Mouse (Mus musculus): ENCODE results near the gene Cfap69. TPM values are rescaled to one million over a fixed set of nuclear protein-coding genes. Genes with fewer than 3 reads are reported as not detected.

Cfap69 gene
- polyA plus RNA-seq, 1 experiment from 2014 or later: 0.70 TPM

DNA sequence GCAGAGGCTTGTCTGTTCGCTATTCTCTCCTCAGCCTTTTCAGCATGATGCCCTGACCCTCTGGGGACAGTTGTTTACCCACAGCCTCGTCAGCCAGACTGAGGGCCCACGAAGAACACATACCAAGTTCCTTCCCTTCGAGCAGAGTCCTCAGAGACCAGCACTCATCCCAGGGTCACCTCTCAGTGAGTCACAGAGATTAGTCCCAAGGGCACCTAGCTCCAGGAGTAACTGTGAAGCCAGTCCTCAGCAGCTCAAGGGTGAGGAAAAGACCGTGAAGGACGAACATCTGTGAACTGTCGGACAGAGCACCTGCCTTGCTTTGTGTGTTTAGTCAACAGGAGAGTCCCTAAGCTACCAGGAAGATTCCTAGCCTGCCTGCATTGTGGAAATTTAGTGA is 4.9 kb upstream of the Cfap69 start:
- 56% methylated on average over 7 of the region's 7 CpGs for WGBS (ENCODE audit: insufficient replicate concordance)
- no peaks in the 10 kb centered on the region for H3K4me1 ChIP-seq (ENCODE audit: control insufficient read depth, low read depth, low read length)
- no peak for ATAC-seq (ENCODE audit: low read depth)
- no peak overlapping the region for H3K4me2 ChIP-seq (ENCODE audit: low read depth, low read length)
- H3K9me3 ChIP-seq (replicated peaks; ENCODE audit: control insufficient read depth, low read length): no peaks in the 10 kb centered on the region
- no peak overlapping the region for H3K27ac ChIP-seq (ENCODE audit: low read length)
- no peaks in the 10 kb centered on the region for H3K36me3 ChIP-seq (ENCODE audit: control insufficient read depth, insufficient read depth)
- H3K9ac ChIP-seq (ENCODE audit: low read depth, low read length): no peak overlapping the region
- no peak overlapping the region for H3K4me3 ChIP-seq (ENCODE audit: low read depth, low read length)
- H3K27me3 ChIP-seq (ENCODE audit: control insufficient read depth, insufficient read depth, low read depth, low read length): peaks cover 2% of the 10 kb centered on the region

DNA sequence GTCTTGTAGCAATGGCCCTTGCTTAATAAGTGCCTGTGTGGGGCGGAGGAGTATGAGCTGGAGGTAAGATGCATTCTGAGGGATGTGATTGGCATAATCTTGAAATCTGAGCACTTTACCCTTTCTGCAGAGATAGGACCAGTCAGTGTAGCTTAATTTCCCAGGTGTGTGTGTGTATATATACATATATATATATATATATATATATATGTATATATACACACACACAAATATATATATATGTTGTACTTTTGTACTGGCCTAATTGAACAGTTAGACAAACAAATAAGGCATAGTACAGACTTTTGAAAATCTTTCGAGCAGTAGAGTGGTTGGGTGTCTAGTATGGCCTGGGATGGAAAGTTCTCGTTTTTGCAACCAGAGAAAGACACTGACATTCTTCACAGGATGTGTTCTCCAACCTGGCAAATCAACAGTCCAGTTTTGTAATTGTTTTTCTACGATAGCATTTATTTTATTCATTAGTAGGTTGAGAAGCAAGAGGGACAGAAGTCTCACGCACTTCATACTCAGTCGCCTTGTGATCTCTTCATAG is 410 bp upstream of the Cfap69 start:
- WGBS (ENCODE audit: insufficient replicate concordance): 42% methylated on average over 6 of the region's 6 CpGs
- H3K27ac ChIP-seq (ENCODE audit: low read length): no peak overlapping the region
- H3K4me2 ChIP-seq (ENCODE audit: low read depth, low read length): peak overlapping the region; percentile 75
- H3K9me3 ChIP-seq (replicated peaks; ENCODE audit: control insufficient read depth, low read length): no peaks in the 10 kb centered on the region
- H3K4me3 ChIP-seq (ENCODE audit: low read depth, low read length): peak overlapping the region; percentile 59
- H3K4me1 ChIP-seq (ENCODE audit: control insufficient read depth, low read depth, low read length): no peaks in the 10 kb centered on the region
- H3K27me3 ChIP-seq (ENCODE audit: control insufficient read depth, insufficient read depth, low read depth, low read length): peaks cover 13% of the 10 kb centered on the region
- H3K36me3 ChIP-seq (ENCODE audit: control insufficient read depth, insufficient read depth): no peaks in the 10 kb centered on the region
- no peak overlapping the region for H3K9ac ChIP-seq (ENCODE audit: low read depth, low read length)
- no peak for ATAC-seq (ENCODE audit: low read depth)

DNA sequence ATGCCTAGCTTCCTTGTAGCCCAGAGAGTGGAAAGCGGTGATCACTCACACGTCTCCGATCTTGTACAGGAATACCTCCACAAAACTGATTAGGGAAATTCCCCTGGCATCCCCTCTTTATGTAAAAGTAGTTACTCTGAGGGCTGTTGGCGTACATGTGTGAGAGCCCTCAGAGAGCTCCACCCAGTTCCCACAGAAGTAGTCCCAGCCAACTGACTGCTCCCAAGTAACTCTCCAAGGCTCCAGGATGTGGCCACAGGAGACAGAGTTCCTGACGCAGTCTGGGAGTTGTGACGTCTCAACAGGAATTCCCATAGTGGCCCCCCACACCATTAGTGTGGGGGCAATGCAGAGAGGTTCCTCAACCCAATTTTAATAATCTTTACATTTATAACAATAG is 982 bp downstream of the Cfap69 start:
- Histone ChIP-seq H3K27me3 (ENCODE audit: control insufficient read depth, insufficient read depth, low read depth, low read length) (peaks cover 13% of the 10 kb centered on the region), H3K9ac (ENCODE audit: low read depth, low read length) (no peak overlapping the region), H3K27ac (ENCODE audit: low read length) (no peak overlapping the region), H3K4me2 (ENCODE audit: low read depth, low read length) (0 out of 2 replicates have a peak overlapping the region, but pooled peaks have one; percentile 75), H3K4me1 (ENCODE audit: control insufficient read depth, low read depth, low read length) (no peaks in the 10 kb centered on the region), H3K36me3 (ENCODE audit: control insufficient read depth, insufficient read depth) (no peaks in the 10 kb centered on the region), H3K9me3 (replicated peaks; ENCODE audit: control insufficient read depth, low read length) (no peaks in the 10 kb centered on the region), H3K4me3 (ENCODE audit: low read depth, low read length) (no peak overlapping the region)
- no peak for ATAC-seq (ENCODE audit: low read depth)
- 41% methylated on average over 6 of the region's 6 CpGs for WGBS (ENCODE audit: insufficient replicate concordance)

DNA sequence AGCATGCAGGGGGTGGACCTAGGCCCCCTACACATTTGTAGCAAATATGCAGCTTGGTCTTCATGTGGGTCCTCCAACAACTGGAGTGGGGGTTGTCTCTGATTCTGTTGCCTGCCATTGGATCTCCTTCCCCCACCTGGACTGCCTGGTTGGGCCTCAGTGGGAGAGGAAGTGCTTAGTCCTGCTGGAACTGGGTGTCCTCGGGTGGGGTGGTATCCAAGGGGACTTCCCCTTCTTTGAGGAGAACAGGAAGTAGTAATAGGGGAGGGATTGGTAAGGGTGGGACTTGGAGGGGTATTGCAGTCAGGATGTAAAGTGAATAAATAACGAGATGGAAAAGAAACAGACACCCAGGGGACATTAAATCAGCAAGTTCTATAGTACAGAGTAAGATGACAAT is 5.4 kb downstream of the Cfap69 start:
- H3K4me3 ChIP-seq (ENCODE audit: low read depth, low read length): no peak overlapping the region
- H3K4me1 ChIP-seq (ENCODE audit: control insufficient read depth, low read depth, low read length): no peaks in the 10 kb centered on the region
- peaks cover 9% of the 10 kb centered on the region for H3K27me3 ChIP-seq (ENCODE audit: control insufficient read depth, insufficient read depth, low read depth, low read length)
- H3K4me2 ChIP-seq (ENCODE audit: low read depth, low read length): no peak overlapping the region
- no peak overlapping the region for H3K9ac ChIP-seq (ENCODE audit: low read depth, low read length)
- WGBS (ENCODE audit: insufficient replicate concordance): 12% methylated on average over 2 of the region's 2 CpGs
- ATAC-seq (ENCODE audit: low read depth): no peak
- H3K27ac ChIP-seq (ENCODE audit: low read length): no peak overlapping the region
- H3K36me3 ChIP-seq (ENCODE audit: control insufficient read depth, insufficient read depth): no peaks in the 10 kb centered on the region
- H3K9me3 ChIP-seq (replicated peaks; ENCODE audit: control insufficient read depth, low read length): no peaks in the 10 kb centered on the region

DNA sequence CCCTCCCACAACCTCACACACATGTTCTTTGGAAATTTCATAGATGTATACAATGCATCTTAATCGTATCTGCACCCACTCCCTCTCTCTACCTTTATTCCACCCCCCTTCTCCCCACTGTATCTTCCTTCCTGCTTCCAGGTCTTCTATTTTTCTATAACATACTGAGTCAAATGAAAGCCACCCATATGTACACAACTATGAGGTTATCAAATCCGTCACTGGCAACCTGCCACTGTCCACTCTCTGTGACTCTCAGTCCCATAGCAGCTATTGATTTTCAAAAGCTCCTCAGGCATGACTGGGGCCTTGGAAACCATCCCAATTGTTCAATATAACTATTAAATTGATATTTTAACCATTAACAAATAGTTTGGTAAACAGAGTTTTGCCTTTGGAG is 6.1 kb downstream of the Cfap69 start:
- no peak overlapping the region for H3K4me3 ChIP-seq (ENCODE audit: low read depth, low read length)
- no peak overlapping the region for H3K27ac ChIP-seq (ENCODE audit: low read length)
- WGBS (ENCODE audit: insufficient replicate concordance): 45% methylated on average over 2 of the region's 2 CpGs
- no peak for ATAC-seq (ENCODE audit: low read depth)
- H3K9me3 ChIP-seq (replicated peaks; ENCODE audit: control insufficient read depth, low read length): no peaks in the 10 kb centered on the region
- peaks cover 1% of the 10 kb centered on the region; the same call in 1 of the 2 replicates for H3K27me3 ChIP-seq (ENCODE audit: control insufficient read depth, insufficient read depth, low read depth, low read length)
- no peaks in the 10 kb centered on the region for H3K4me1 ChIP-seq (ENCODE audit: control insufficient read depth, low read depth, low read length)
- no peak overlapping the region for H3K9ac ChIP-seq (ENCODE audit: low read depth, low read length)
- no peak overlapping the region for H3K4me2 ChIP-seq (ENCODE audit: low read depth, low read length)
- no peaks in the 10 kb centered on the region for H3K36me3 ChIP-seq (ENCODE audit: control insufficient read depth, insufficient read depth)

DNA sequence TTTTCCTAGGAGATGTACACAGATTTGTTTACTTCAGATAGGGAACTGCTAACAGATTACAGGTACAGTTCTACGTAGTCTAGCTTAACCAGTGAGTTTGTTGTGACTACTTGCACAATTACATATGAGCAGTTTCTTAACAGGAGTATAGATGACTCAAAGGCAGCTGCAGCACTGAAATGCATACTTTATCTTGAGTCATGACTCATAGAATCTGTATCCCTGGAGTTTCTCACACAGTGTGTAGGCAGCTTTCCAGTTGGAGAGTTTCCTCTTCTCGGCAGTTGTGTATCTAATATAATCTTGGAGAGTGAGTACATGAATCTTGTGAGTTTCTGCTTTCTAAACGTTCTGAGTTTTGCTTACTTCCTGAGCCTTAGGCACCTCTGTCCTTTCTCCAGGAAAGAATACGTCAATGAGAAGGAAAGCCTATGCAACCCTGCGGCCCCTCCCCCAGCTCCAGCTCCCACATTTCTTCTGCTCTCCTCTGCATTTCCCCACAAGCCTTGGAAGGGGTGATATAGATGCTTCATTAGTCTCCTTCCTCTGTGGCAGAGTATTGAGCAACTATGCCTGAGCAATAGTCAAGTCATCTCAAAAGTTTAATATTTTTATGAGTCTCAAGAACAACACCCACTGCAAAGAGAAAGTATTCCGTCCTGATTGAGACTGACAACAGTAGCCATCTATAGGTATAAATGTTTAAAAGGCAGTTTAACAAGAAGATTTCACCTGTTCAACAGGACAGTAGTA is 15.0 kb downstream of the Cfap69 start:
- 42% methylated on average over 6 of the region's 6 CpGs for WGBS (ENCODE audit: insufficient replicate concordance)
- no peak overlapping the region for H3K4me3 ChIP-seq (ENCODE audit: low read depth, low read length)
- no peak overlapping the region for H3K9ac ChIP-seq (ENCODE audit: low read depth, low read length)
- no peaks in the 10 kb centered on the region for H3K9me3 ChIP-seq (replicated peaks; ENCODE audit: control insufficient read depth, low read length)
- H3K27me3 ChIP-seq (ENCODE audit: control insufficient read depth, insufficient read depth, low read depth, low read length): no peaks in the 10 kb centered on the region
- no peaks in the 10 kb centered on the region for H3K36me3 ChIP-seq (ENCODE audit: control insufficient read depth, insufficient read depth)
- no peak for ATAC-seq (ENCODE audit: low read depth)
- H3K4me2 ChIP-seq (ENCODE audit: low read depth, low read length): no peak overlapping the region
- no peaks in the 10 kb centered on the region for H3K4me1 ChIP-seq (ENCODE audit: control insufficient read depth, low read depth, low read length)
- no peak overlapping the region for H3K27ac ChIP-seq (ENCODE audit: low read length)

DNA sequence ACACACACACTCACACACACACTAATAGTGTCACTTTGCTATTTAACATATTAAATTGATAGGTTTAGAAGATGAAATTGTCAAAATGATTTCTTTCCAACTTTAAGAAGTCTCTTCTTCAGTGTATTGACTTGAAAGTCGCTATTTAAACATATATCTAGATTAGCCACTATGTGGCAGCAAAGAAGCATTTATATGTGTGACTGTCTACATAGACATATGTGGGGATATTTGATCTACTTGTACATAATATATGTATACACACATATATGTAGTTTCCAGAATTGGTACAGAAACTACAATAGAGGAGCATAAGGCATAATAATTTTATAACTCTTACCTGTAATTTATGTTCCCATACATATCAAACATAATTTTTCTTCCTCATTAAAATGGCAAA is 17.9 kb downstream of the Cfap69 start:
- no peak overlapping the region for H3K4me2 ChIP-seq (ENCODE audit: low read depth, low read length)
- no peak overlapping the region for H3K27ac ChIP-seq (ENCODE audit: low read length)
- H3K27me3 ChIP-seq (ENCODE audit: control insufficient read depth, insufficient read depth, low read depth, low read length): no peaks in the 10 kb centered on the region
- ATAC-seq (ENCODE audit: low read depth): no peak
- H3K4me1 ChIP-seq (ENCODE audit: control insufficient read depth, low read depth, low read length): no peaks in the 10 kb centered on the region
- WGBS (ENCODE audit: insufficient replicate concordance): 5% methylated on average over 1 of the region's 1 CpGs
- H3K9me3 ChIP-seq (replicated peaks; ENCODE audit: control insufficient read depth, low read length): no peaks in the 10 kb centered on the region
- H3K36me3 ChIP-seq (ENCODE audit: control insufficient read depth, insufficient read depth): no peaks in the 10 kb centered on the region
- no peak overlapping the region for H3K9ac ChIP-seq (ENCODE audit: low read depth, low read length)
- H3K4me3 ChIP-seq (ENCODE audit: low read depth, low read length): no peak overlapping the region

DNA sequence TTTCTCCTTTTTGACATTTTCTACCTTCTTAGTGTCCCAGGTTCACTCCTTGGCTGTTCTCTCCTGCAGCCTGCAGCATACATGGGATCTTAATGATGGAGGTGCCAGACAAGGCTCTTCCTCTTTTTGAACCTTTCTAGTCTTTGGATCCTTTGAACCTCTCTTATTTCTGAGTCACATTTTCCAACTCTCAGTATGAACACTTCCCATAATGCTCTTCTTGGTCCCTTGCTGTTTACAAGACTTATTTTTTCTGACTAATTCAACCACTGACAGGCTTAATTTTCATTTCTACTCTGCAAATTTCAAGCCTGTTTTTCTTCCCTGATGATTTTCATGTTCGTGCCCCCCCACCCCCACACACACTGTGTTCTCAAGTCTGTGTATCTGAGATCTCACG is 25.5 kb downstream of the Cfap69 start:
- no peak overlapping the region for H3K9ac ChIP-seq (ENCODE audit: low read depth, low read length)
- no peak overlapping the region for H3K27ac ChIP-seq (ENCODE audit: low read length)
- H3K36me3 ChIP-seq (ENCODE audit: control insufficient read depth, insufficient read depth): no peaks in the 10 kb centered on the region
- H3K27me3 ChIP-seq (ENCODE audit: control insufficient read depth, insufficient read depth, low read depth, low read length): no peaks in the 10 kb centered on the region
- H3K9me3 ChIP-seq (replicated peaks; ENCODE audit: control insufficient read depth, low read length): no peaks in the 10 kb centered on the region
- H3K4me1 ChIP-seq (ENCODE audit: control insufficient read depth, low read depth, low read length): no peaks in the 10 kb centered on the region
- 34% methylated on average over 2 of the region's 2 CpGs for WGBS (ENCODE audit: insufficient replicate concordance)
- ATAC-seq (ENCODE audit: low read depth): no peak
- H3K4me2 ChIP-seq (ENCODE audit: low read depth, low read length): no peak overlapping the region
- H3K4me3 ChIP-seq (ENCODE audit: low read depth, low read length): no peak overlapping the region

DNA sequence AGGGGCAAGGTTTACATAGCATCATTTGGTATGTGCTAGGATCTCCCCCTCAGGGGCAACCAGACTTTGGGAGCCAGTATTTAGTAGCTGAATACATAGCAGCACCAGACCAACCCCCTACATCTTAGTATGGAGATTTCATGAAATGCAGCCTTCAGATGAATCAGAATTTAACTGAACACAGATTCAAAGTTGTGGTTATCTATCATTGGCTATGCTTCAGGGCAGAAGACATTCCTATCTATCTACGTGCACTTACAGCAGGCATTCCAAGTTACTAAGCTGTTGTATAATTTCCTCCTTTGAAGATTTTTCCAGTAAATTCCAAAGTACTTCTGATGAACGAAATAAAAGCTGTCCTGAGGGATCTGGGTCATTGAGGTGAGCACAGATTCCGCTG is 38.5 kb downstream of the Cfap69 start:
- 59% methylated on average over 3 of the region's 3 CpGs for WGBS (ENCODE audit: insufficient replicate concordance)
- H3K4me2 ChIP-seq (ENCODE audit: low read depth, low read length): no peak overlapping the region
- no peak overlapping the region for H3K27ac ChIP-seq (ENCODE audit: low read length)
- no peaks in the 10 kb centered on the region for H3K36me3 ChIP-seq (ENCODE audit: control insufficient read depth, insufficient read depth)
- H3K9ac ChIP-seq (ENCODE audit: low read depth, low read length): no peak overlapping the region
- no peaks in the 10 kb centered on the region for H3K27me3 ChIP-seq (ENCODE audit: control insufficient read depth, insufficient read depth, low read depth, low read length)
- no peaks in the 10 kb centered on the region for H3K9me3 ChIP-seq (replicated peaks; ENCODE audit: control insufficient read depth, low read length)
- ATAC-seq (ENCODE audit: low read depth): no peak
- no peak overlapping the region for H3K4me3 ChIP-seq (ENCODE audit: low read depth, low read length)
- H3K4me1 ChIP-seq (ENCODE audit: control insufficient read depth, low read depth, low read length): no peaks in the 10 kb centered on the region
